Mouse (Mus musculus): ENCODE measurements around the gene Hyal2.
A peak's percentile ranks its signal among the peaks of the same experiment; 100 is the strongest.

Gene Hyal2

DNA sequence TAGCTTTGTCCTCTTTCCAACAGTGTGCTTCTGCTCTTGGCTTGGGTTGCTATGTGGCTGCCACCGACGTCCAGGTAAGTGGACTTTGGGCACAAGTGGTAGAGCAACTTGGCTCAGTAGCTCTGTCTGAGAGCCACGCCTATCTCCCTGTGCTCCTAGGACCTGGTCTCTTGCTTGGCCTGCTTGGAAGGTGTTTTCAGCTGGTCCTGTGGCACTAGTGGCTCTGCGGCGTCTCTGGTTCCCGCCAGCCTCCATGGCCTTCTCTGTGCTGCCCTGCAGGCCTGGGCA, 23.0 kb downstream of the Hyal2 start:
- DNase-seq, result no peak

DNA sequence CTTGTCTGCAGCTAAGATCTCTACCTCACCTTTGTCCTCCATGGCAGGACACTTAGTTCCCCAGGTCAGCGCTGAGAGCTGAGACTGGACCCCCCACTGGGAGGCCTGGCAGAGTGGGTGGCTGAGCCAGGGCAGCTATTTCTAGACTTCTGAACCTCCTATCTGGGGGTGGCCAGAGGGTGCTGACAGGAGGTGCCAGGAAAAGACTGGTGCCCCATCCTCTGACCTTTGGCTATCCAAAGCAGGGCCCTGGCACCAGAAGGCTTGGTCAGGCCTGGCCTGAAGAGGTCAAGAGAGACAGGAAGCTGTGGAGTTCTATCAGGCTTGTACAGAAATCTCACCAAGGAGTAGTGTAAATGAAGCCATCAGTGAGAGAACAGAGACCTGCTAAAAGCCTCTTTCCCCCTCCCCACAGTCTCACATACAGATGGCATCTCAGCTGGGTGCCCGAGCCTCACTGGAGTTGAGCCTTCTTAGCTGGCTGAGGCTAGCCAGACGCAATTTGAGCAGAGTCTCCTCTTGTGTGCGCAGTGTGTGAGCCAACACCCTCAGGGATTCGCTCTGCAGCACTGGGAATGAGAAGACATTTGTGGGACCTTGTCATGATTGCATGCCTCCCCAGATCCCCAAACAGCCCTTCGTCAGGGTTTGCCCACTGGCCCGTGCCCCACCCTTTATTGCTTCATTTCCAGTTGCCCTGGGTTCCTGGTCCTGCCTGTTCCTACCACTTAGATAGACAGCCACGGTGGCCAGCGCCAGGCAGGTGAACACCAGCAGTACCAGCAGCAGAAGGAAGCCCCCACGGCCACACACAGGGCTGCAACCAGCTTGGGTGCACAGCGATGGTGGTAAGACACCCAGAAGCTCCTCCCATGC, 25.6 kb downstream of the Hyal2 start:
- DNase-seq, result no peak

- no peak for DNase-seq
Measured at GRCm38 (mm10) chr9:107594281-107595062, 26.7 kb downstream of the Hyal2 start.

- no peak for DNase-seq
Measured at GRCm38 (mm10) chr9:107596619-107597569, 29.1 kb downstream of the Hyal2 start.

- no peak for DNase-seq
Measured at GRCm38 (mm10) chr9:107598385-107598784, 30.6 kb downstream of the Hyal2 start.

DNA sequence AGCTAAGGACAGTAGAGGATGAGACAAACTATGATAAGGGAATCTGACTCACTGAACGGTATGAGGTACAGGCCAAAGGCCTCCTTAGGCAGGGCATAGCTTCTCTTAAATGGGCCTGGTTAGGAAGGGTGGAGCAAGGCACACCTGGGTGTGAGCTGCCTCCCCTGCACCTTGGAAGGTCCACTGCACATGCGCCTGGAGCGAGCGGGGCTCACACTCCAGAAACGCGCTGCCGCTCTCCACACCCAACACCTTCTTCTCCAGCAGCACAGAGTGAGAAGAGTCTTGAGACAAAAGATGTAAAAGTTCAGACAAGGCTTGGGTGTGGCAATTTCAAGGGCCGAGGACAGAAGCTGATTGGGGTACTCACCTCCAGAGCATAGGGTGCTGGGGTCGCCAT, 31.7 kb downstream of the Hyal2 start:
- no peak for DNase-seq

- DNase-seq, result no peak
Measured at GRCm38 (mm10) chr9:107599842-107600241, 32.1 kb downstream of the Hyal2 start.

DNA sequence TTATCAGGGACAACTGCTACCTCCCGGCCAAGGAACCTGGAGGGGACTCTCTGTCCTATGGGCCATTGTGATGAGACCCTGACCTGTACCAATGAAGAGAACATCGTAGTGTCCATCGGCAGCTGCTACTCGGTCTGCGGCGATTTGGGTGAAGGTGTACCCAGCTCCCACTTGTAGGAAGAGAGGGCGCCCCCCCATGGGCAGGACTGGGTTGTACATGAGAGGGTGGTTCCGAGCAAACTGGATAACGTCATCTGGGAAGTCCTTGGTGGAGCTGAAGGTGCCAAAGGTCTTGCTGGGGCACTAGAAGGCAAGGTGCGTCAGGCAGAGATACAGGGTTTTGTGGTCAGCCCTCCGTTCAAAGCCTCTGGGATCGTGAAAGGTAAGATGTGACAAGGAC, 33.0 kb downstream of the Hyal2 start:
- DNase-seq, result peak in 1 of 2 experiments; percentile 48

DNA sequence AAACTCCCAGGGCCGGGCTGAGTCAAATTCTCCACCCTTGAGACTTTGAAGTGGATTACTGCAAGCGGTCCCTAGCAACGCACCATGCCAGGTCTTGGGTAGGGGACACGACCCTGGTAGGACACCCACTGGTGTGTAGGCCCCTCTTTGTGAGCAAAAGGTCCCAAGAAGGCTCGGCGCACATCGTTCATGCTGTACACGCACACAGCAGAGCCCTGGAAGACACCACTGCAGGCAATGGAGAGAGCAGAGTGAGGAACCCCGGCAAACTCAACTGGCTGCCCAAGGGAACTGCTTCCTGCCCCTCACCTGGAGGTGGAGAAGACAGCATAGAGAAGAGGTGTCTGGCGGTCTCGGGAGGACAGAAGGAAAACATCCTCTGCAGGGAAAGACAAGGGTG, 33.5 kb downstream of the Hyal2 start:
- DNase-seq, result no peak

DNA sequence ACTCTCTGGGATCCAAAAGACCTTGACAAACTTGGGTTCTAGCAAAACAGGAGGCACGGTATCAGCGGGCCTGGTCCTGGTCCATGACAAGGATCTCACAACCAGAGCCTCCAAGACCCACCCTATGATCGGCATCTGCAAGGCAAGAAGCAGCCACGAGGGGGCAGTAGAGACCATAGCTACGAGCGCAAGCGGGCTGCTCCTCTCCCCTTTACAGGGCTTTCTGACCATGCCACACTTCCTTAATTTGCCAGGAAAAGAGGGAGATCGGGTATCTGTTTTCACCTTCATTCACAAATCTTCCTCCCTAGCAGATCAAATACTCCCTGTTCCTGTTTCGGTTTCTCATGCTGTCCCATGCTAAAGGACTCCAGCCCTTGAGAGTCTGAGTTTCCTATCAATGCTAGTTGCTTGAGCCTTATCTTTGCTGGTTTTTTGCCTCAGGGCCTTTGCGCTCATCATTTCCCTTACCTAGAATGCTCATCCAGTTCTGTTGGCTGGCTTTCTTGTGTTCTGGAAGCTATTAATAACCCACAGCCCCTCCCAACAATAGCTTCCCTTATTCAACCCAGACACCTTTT, 34.4 kb downstream of the Hyal2 start:
- peak; percentile 85 to 93 for DNase-seq

DNA sequence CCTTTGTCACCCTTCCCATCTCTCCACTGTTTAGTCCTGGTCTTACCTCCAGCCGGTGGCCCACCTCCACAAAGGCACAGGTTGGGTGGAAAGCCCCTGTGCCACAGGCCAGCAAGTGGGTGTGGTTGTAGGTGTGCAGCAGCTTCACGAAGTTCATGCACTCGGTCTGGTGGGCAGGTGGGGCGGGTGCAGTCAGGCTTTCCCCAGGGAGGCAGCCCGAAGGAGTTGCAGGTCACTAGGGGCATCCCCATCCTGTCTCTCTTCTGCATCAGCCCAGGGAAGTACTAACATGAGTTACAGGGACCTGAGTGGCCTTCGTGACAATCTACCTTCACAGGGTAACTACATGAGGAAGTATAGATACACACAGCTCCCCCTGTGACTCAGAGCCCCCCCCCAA, 35.5 kb downstream of the Hyal2 start:
- no peak for DNase-seq

GRCm38 (mm10) chr9:107605041-107605661, 37.4 kb downstream of the Hyal2 start:
- DNase-seq, result no peak

- no peak for DNase-seq
Measured at GRCm38 (mm10) chr9:107606591-107606990, 38.8 kb downstream of the Hyal2 start.

- no peak for DNase-seq
Measured at GRCm38 (mm10) chr9:107607036-107607435, 39.3 kb downstream of the Hyal2 start.

DNA sequence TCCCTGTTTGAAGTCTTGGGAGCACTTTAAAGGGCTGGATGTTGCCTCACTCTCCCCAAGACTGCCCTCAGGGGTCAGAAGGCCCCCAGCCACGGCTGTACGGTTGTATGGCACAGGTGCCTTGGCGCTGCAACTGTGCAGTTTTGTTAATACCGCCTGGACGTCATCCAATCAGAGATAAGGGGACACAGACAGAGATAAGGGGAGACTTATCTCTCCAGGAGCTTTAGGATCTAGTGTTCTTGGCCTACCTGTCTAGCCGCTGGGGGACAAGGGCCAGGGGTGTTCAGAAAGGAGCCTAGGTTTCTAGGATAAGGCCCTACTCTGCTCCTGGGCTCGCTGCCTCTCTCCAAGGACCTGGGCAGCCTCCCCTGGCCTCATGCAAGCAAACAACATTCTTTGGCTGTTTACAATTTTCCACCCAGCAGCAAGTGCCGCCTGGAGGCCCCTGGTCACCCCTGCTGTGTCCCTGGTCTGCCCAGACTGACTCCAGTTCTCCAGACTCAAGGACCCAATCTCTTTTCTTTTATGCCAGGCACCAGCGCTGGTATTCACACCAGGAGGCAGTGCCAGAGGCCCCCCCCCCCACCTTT, 40.0 kb downstream of the Hyal2 start:
- DNase-seq, result no peak

GRCm38 (mm10) chr9:107608741-107609432, 41.1 kb downstream of the Hyal2 start, which contains the start of gene Sema3b:
Gene Sema3b, minus strand, starts transcription at chr9:107609229.
- DNase-seq, result no peak

GRCm38 (mm10) chr9:107609433-107609830, 41.7 kb downstream of the Hyal2 start:
- DNase-seq, result no peak

GRCm38 (mm10) chr9:107611456-107612190, 43.9 kb downstream of the Hyal2 start:
- DNase-seq, result no peak

- peak; percentile 97 for DNase-seq
Measured at GRCm38 (mm10) chr9:107612191-107612944, 44.6 kb downstream of the Hyal2 start.

Measured in thymus, postnatal 36 days (tissue).